Mouse (Mus musculus) megakaryocyte, embryonic 14.5 days (primary cell): ENCODE measurements at regions not wholly inside any gene's neighbourhood (a gene's known extent, or its start where the extent isn't known, plus 50 kb on each side); places are given as distances from the start of the nearest gene placed in this dataset.

Experiments
- FLI1 ChIP-seq: IDR thresholded peaks from 2 replicates; pipeline ENCODE4 v1.6.1; 2012; ENCODE audit warnings: low read length, inconsistent platforms, mixed read lengths
- GATA1 ChIP-seq: IDR thresholded peaks from 3 replicates; pipeline ENCODE4 v1.6.1; 2012; ENCODE audit warnings: mixed read lengths, low read length, inconsistent platforms, borderline replicate concordance

- no peak for TF ChIP-seq GATA1
- TF ChIP-seq FLI1: no peak
These were observed 368.5 kb upstream of the Zfp703 start for GRCm38 (mm10) chr8:26608588-26608987.
